Mouse (Mus musculus) hindbrain, postnatal 0 days (tissue): Measurements from ENCODE around the gene Socs7. TPM values are rescaled to one million over a fixed set of nuclear protein-coding genes. Genes with fewer than 3 reads are reported as not detected.

ENCODE experiments used
- ATAC-seq: fragments of 200-750 bp; cut with Nextera tagmentation; 2 replicates; pipeline ENCODE4 v1.8.0; 2017; ENCODE audit warnings: mild to moderate bottlenecking, moderate TSS enrichment, moderate library complexity
- DNase-seq: peaks from one replicate; pipeline ENCODE4 v3.0.0-alpha.2; 2015; ENCODE audit warnings: low spot score
- H3K27ac ChIP-seq: fragments of 300-500 bp; sonication (generic); 2 replicates; pipeline ENCODE4 v1.5.1; 2014; ENCODE audit warnings: mild to moderate bottlenecking
- H3K27me3 ChIP-seq: fragments of 300-500 bp; sonication (generic); 2 replicates; pipeline ENCODE4 v1.6.1; 2014; ENCODE audit warnings: low read length, mixed read lengths; ENCODE audit not compliant: insufficient read depth
- H3K36me3 ChIP-seq: fragments of 300-500 bp; sonication (generic); 2 replicates; pipeline ENCODE4 v1.6.1; 2014; ENCODE audit warnings: low read length, mixed read lengths; ENCODE audit not compliant: insufficient read depth
- H3K4me1 ChIP-seq: fragments of 300-500 bp; sonication (generic); 2 replicates; pipeline ENCODE4 v1.6.1; 2014; ENCODE audit warnings: antibody characterized with exemption, low read length, mixed read lengths; ENCODE audit not compliant: insufficient read depth
- H3K4me2 ChIP-seq: fragments of 300-500 bp; sonication (generic); 2 replicates; pipeline ENCODE4 v1.6.1; 2014; ENCODE audit warnings: low read depth, mild to moderate bottlenecking, low read length, moderate library complexity, mixed read lengths
- H3K4me3 ChIP-seq: fragments of 300-500 bp; sonication (generic); 2 replicates; pipeline ENCODE4 v1.5.1; 2014; ENCODE audit warnings: low read length
- H3K9ac ChIP-seq: fragments of 300-500 bp; sonication (generic); replicated peaks from 2 replicates; pipeline ENCODE4 v1.6.1; 2014; ENCODE audit warnings: mild to moderate bottlenecking, low read length, moderate library complexity, mixed read lengths
- H3K9me3 ChIP-seq: fragments of 300-500 bp; sonication (generic); 2 replicates; pipeline ENCODE4 v1.6.1; 2016; ENCODE audit warnings: low read length, mixed read lengths
- CTCF ChIP-seq: IDR thresholded peaks from 2 replicates; pipeline ENCODE4 v1.5.1; 2016; ENCODE audit warnings: antibody characterized with exemption, control low read depth, low read depth
- WGBS: fragments of 180-500 bp; shearing (Covaris S2); extraction: QIAGEN DNeasy Blood & Tissue Kit; methylation state at CpG from one replicate; pipeline ENCODE4 v1.1.7; 2014; 5-methylcytosine and 5-hydroxymethylcytosine counted together
- polyA plus RNA-seq: library from polyadenylated mRNA; unstranded; fragments of >200 nt; fragmentation: Nextera tagmentation; extraction: Ambion mirVana; gene quantifications from 2 replicates; pipeline ENCODE4 v1.2.1, GENCODE M21; 2015
- total RNA-seq: library from RNA; depleted of rRNA; stranded (reverse); fragments of >200 nt; gene quantifications from 2 replicates; pipeline ENCODE4 v1.2.3, GENCODE M21; 2014

The Socs7 gene
- total and polyA plus RNA-seq, 2 experiments from 2014 or later, result 5.9 to 59.0 TPM

DNA sequence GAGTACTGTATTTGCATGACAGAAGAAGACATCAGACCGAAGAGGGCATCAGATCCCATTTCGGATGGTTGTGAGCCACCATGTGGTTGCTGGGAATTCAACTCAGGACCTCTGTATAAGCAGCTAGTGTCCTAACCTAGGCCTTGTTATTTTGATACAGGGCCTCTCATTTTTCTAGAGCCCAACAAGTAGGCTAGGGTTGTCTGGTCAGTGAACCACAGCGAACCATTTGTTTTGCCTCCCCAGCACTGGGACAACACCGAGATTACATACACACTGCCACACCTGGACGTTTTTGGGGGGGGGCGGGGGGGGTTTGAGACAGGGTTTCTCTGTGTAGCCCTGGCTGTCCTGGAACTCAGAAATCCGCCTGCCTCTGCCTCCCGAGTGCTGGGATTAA, 71.8 kb downstream of the Socs7 start:
- Histone ChIP-seq H3K36me3 (no peaks in the 10 kb centered on the region), H3K9ac (no peak overlapping the region), H3K27ac (no peak overlapping the region), H3K4me2 (no peak overlapping the region), H3K27me3 (no peaks in the 10 kb centered on the region), H3K4me3 (no peak overlapping the region), H3K9me3 (no peaks in the 10 kb centered on the region), H3K4me1 (peaks cover 7% of the 10 kb centered on the region; the same call in 1 of the 2 replicates)
- no peak for DNase-seq
- TF ChIP-seq CTCF, result no peak
- WGBS, result 76% methylated on average over 8 of the region's 8 CpGs
- no peak for ATAC-seq

DNA sequence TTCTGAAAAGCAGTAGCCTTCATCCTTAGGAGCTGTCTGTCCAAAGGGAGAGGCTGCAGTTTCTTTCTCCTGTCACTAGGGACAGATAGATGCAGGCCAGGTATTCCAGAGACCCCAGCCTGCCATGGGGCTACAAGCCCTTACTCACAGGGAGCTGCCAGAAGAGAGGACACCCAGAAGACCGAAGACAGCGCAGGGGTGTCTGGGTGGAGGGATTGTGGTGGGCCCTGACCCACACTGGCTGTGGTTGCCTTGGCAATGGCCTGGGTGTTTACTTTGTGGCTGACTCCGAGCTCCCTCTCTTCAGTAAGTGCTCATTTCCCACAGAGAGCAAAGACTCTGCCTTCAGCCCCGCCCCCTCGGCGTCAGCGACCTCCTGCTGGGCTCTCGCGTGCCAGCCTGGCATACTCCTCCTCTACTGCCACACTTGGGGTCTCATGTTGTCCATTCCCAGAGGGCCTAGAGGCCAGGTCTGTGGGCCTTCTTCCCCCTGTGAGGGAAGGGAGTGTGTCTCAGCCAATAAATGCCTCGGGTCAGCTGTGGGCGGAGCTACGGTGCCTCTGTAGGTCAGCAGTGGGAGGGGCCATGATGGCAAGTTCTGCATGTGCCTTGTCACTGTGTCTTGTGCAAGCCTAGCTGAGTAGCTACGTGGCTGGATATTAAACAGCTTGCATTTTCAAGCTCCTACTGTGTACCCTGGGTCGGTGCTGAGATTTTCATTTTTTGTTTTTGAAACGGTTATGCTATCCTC, 72.5 kb downstream of the Socs7 start:
- ATAC-seq (peak; percentile 61), DNase-seq (peak; percentile 71)
- H3K4me1 ChIP-seq, result peaks cover 7% of the 10 kb centered on the region; the same call in 1 of the 2 replicates
- no peaks in the 10 kb centered on the region for H3K9me3 ChIP-seq
- no peaks in the 10 kb centered on the region for H3K36me3 ChIP-seq
- WGBS, result 6% methylated on average over 15 of the region's 15 CpGs
- 0 out of 2 replicates have a peak, but pooled peaks cover 6% of the 10 kb centered on the region for H3K27me3 ChIP-seq
- no peak overlapping the region for H3K9ac ChIP-seq
- no peak overlapping the region for H3K4me3 ChIP-seq
- peak; percentile 60 for TF ChIP-seq CTCF
- peak overlapping the region; percentile 40 for H3K4me2 ChIP-seq
- peak overlapping the region; percentile 59; the same call in 1 of the 2 replicates for H3K27ac ChIP-seq

DNA sequence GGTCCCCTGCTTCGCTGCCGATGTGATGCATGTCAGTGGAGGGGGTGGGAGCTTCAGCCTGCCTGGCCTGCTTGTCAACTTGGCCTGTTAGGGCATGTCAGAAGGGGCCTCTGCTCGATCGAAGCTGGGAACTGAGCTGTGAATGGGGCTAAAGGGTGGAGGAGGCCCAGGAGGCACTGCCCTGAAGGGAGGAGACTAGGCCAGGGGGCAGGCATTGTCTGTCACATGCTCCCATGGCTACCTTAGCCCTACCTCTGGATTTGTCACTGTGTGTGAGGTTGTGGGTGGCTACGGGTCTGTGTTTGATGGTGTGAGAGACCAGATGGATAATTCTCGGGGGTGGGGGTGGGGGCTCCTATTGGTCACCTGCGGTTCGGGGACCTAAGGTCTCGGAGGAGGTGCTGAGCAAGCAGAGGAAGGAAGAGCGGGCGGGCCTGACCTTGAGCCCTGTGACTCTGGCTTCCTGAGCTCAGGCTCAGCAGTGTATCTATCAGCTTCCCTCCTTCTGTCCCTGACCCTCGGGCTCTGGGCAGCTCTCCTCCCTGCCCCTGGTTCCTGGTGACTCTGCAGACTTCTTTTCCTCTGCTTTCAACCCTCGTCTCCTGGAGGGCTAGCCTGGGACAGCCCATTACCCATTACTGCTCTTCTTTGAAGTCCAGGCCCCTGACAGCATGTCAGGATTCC, 73.6 kb downstream of the Socs7 start:
- H3K4me1 ChIP-seq, result peaks cover 13% of the 10 kb centered on the region
- H3K27ac ChIP-seq, result peak overlapping the region; percentile 8; the same call in 1 of the 2 replicates
- DNase-seq, result no peak
- no peaks in the 10 kb centered on the region for H3K9me3 ChIP-seq
- no peak for TF ChIP-seq CTCF
- H3K4me2 ChIP-seq, result no peak overlapping the region
- H3K27me3 ChIP-seq, result 0 out of 2 replicates have a peak, but pooled peaks cover 7% of the 10 kb centered on the region
- no peak overlapping the region for H3K4me3 ChIP-seq
- 67% methylated on average over 13 of the region's 13 CpGs for WGBS
- no peaks in the 10 kb centered on the region for H3K36me3 ChIP-seq
- no peak for ATAC-seq
- H3K9ac ChIP-seq, result no peak overlapping the region

DNA sequence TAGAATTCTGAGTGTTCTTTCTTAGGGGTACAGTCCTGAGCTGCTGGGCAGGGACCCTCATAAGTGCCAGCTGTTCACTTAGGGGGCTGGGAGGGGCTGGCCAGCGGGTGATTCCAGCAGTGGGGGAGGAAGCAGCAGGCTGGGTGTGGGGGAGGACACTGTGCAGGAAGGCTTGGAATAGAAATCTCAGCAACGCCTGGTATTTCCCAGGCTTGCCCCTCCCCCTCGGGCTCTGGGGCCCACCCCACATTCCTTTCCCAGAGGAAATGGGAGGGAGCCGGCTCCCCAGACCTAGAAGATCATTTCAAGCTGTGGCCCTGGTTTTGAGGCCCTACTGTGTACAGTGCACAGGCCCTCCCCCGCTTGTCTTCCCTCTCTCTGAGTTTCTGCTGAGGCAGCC, 75.4 kb downstream of the Socs7 start:
- Histone ChIP-seq H3K36me3 (no peaks in the 10 kb centered on the region), H3K27me3 (0 out of 2 replicates have a peak, but pooled peaks cover 7% of the 10 kb centered on the region), H3K4me2 (no peak overlapping the region), H3K4me1 (peaks cover 18% of the 10 kb centered on the region), H3K4me3 (no peak overlapping the region), H3K9me3 (no peaks in the 10 kb centered on the region), H3K27ac (0 out of 2 replicates have a peak overlapping the region, but pooled peaks have one; percentile 15), H3K9ac (no peak overlapping the region)
- no peak for TF ChIP-seq CTCF
- ATAC-seq (no peak), DNase-seq (no peak)
- WGBS, result 17% methylated on average over 5 of the region's 5 CpGs

DNA sequence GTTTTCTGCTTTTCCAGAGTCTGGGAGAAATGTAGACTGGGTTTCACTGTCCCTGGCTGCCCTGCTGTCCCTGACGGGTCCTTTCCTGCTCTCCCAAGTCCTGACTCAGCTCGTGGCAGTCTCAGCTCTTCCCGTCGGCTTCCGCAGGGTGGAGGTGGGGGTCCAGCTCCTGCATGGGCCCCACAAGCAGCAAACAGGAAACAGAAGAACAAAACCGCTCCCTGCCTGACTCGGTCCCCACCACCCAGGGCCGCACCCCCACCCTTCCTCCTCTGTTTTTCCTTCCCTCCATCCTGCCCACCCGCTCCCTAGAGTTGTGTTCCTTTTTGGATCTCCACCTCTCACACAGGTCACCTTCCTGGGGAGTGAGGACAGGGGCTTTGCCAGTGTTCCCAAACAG, 76.5 kb downstream of the Socs7 start:
- DNase-seq (no peak), ATAC-seq (no peak)
- no peak overlapping the region for H3K4me2 ChIP-seq
- H3K27ac ChIP-seq, result peak overlapping the region; percentile 15; the same call in 1 of the 2 replicates
- H3K9ac ChIP-seq, result no peak overlapping the region
- H3K36me3 ChIP-seq, result no peaks in the 10 kb centered on the region
- WGBS, result 61% methylated on average over 9 of the region's 9 CpGs
- no peaks in the 10 kb centered on the region for H3K9me3 ChIP-seq
- TF ChIP-seq CTCF, result no peak
- H3K4me1 ChIP-seq, result peaks cover 18% of the 10 kb centered on the region
- H3K27me3 ChIP-seq, result 0 out of 2 replicates have a peak, but pooled peaks cover 7% of the 10 kb centered on the region
- no peak overlapping the region for H3K4me3 ChIP-seq

DNA sequence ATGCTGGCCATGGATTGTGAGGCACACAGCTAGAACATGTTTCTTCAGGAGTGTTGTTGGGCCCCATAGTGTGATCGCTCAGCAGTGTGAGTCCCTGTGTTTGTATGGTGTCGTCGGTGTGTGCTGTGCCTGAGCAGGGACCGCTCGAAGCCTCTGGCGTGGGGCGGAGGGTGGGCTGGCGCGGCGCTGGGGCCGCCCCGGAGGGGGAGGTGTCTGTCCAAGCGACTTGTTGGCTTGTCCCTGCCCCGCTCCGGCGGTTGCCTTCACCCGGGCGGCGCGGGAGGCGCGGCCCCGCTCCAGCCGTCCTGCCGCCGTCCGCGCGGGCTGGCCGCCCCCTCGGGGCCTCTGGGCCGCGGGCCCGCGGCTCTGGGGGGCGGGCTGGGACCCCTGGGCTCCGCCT, 77.6 kb downstream of the Socs7 start:
- ATAC-seq, result 0 out of 2 replicates have a peak, but pooled peaks have one; percentile 8
- H3K4me2 ChIP-seq, result peak overlapping the region; percentile 54
- peaks cover 13% of the 10 kb centered on the region for H3K4me1 ChIP-seq
- no peak for TF ChIP-seq CTCF
- DNase-seq, result no peak
- H3K9ac ChIP-seq, result peak overlapping the region; percentile 49
- H3K9me3 ChIP-seq, result no peaks in the 10 kb centered on the region
- H3K27me3 ChIP-seq, result 0 out of 2 replicates have a peak, but pooled peaks cover 7% of the 10 kb centered on the region
- WGBS, result 2% methylated on average over 28 of the region's 37 CpGs
- H3K36me3 ChIP-seq, result 0 out of 2 replicates have a peak, but pooled peaks cover 3% of the 10 kb centered on the region
- peak overlapping the region; percentile 36 for H3K4me3 ChIP-seq
- peak overlapping the region; percentile 41; the same call in 1 of the 2 replicates for H3K27ac ChIP-seq
